25 mouse cellular contexts compared by ENCODE assay signal in the genomic region with DNA sequence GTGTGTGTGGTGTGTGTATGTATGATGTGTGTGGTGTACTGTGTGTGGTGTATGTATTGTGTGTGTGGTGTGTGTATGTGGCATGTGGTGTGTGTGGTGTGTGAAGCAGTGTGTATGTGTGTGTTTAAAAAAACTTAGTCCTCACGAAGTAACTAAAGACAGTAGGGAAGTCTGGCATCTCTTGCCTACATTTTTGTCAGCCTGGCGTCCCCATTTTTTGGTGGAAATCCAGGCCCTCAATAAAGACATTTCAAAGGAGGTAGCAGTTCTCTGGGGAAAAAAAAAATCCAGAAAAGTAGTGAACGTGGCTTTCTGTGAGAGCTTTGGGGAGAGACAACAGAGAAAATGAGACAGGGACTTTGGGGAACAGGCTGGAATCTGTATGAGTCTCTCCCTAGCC.
"Had no signal": no experiment of that assay in that cellular context is flagged by ENCODE, and none has a peak within 500 bp of the region (broad histone marks: within the 10 kb centered on the region; RNA-seq: fewer than 3 reads in every experiment).

No protein-coding gene starts in this region.

- H3K27ac ChIP-seq: heart, adult 2 months; heart, embryonic 13.5 days; heart, embryonic 15.5 days; hindbrain, postnatal 0 days; kidney, embryonic 15.5 days; kidney, postnatal 0 days; limb, embryonic 13.5 days; limb, embryonic 15.5 days had no signal

- H3K9ac ChIP-seq: heart, embryonic 13.5 days; heart, embryonic 15.5 days; hindbrain, embryonic 15.5 days; kidney, embryonic 15.5 days; limb, embryonic 13.5 days; limb, embryonic 15.5 days had no signal

- H3K4me1 ChIP-seq: heart, embryonic 13.5 days; heart, embryonic 15.5 days; kidney, embryonic 15.5 days; limb, embryonic 13.5 days; limb, embryonic 15.5 days had no signal

- DNase-seq: gastrocnemius, postnatal 14 days; gastrocnemius, postnatal 36 days; heart, adult 11 months; heart, adult 2 months; heart, postnatal 14 days; heart, postnatal 36 days; kidney, adult 11 months; kidney, adult 2 months; kidney, adult 9 months; kidney, postnatal 14 days; kidney, postnatal 36 days; layer of hippocampus, adult 9-11 months; layer of hippocampus, postnatal 36 days; left cerebral cortex, postnatal 4 days had no signal

- ATAC-seq: hindbrain, postnatal 0 days; intestine, embryonic 16.5 days had no signal

- H3K36me3 ChIP-seq: heart, embryonic 13.5 days; heart, embryonic 15.5 days; hindbrain, embryonic 13.5 days; hindbrain, embryonic 15.5 days; kidney, embryonic 15.5 days; limb, embryonic 13.5 days; limb, embryonic 15.5 days had no signal

- H3K27me3 ChIP-seq: heart, embryonic 13.5 days; heart, embryonic 15.5 days; hindbrain, embryonic 15.5 days; limb, embryonic 15.5 days had no signal

- H3K4me2 ChIP-seq: heart, embryonic 11.5 days; heart, embryonic 13.5 days; heart, embryonic 15.5 days; hindbrain, embryonic 13.5 days; hindbrain, embryonic 15.5 days; kidney, embryonic 15.5 days; limb, embryonic 13.5 days; limb, embryonic 15.5 days had no signal

- H3K4me3 ChIP-seq: heart, adult 2 months; heart, embryonic 13.5 days; heart, embryonic 15.5 days; hindbrain, embryonic 13.5 days; hindbrain, embryonic 15.5 days; kidney, embryonic 15.5 days; limb, embryonic 13.5 days; limb, embryonic 15.5 days had no signal

- H3K9me3 ChIP-seq: heart, embryonic 13.5 days; heart, embryonic 15.5 days; hindbrain, embryonic 15.5 days; kidney, embryonic 15.5 days; limb, embryonic 13.5 days; limb, embryonic 15.5 days had no signal
